Mouse (Mus musculus): ENCODE data around the gene Gm21863.
"Not testable (repeated sequence)": the region's sequence is repeated elsewhere in the genome, so short reads cannot be mapped to it uniquely, and the experiment has no call there.

The Gm21863 gene

DNA sequence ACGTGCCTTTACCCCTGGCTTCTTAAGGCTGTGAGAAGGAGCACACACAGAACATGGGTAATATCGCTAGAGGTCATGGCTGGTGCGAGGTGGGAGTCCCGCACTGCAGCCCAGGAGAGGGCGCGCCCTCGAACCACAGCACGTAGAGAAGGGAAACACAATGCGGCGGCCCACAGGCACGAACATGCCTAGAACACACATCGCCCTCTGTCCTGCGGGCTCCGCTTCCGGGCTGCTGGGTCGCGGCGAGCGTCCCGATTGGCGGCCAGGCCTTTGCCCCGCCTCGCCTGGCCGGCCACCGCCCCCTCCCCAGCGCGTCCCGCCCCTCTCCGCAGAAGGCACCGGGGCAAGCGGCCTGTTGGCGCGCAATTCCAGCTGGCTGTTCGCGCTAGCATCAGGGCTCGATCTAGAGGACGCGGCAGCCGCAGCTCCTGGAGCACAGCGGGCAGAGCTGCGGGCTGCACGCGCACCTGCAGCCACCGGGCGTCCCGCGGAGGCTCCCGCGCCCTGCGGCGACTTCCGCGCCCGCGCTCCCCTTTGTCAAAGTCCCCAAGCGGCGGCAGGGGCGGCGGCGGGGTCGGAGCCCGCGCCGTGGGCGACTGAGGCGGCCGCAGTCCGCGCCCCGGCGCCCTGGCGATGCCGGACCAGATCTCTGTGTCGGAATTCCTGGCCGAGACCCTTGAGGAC is at the start of gene Gm21863:
TSS of gene Gm21863 (plus strand) at position 637 of the 687 bp plus-strand sequence.
- not testable (repeated sequence) for DNase-seq

DNA sequence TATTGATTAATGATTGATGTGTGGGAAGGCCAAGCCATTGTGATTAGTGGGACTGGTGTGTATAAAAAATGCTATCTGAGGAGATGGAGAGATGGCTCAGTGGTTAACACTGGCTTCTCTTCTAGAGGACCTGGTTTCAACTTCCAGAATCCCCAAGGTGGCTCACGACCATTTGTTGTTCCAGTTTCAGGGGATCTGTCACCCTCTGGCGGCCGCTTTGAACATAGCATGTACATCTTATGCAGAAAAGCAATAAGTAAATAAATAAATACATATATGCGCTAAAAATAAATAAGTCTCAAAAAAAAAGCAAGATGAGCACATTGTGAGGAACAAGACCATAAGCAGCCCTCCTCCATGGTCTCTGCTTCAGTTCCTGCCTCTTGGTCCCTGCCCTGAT is 26.3 kb upstream of the Gm21863 start:
- not testable (repeated sequence) for DNase-seq

Data from thymus, postnatal 14 days (tissue).